Mouse (Mus musculus): ENCODE results near the gene Tpst2.

GRCm38 (mm10) chr5:112283543-112284202, 7.2 kb downstream of the Tpst2 start:
- TF ChIP-seq CTCF (conservative IDR thresholded peaks at IDR 0.05; ENCODE audit: insufficient read depth, insufficient read length, low read depth, low read length): no peak
- no peak for TF ChIP-seq POLR2A (IDR thresholded peaks at IDR 0.05; ENCODE audit: low read depth, low read length)

Data from kidney, adult 2 months (tissue).